Mouse (Mus musculus): ENCODE results near the gene Lingo1. TPM values are rescaled to one million over a fixed set of nuclear protein-coding genes. Genes with fewer than 3 reads are reported as not detected.

Gene Lingo1
- total and polyA plus RNA-seq, 2 experiments = under 0.01 to 0.27 TPM

DNA sequence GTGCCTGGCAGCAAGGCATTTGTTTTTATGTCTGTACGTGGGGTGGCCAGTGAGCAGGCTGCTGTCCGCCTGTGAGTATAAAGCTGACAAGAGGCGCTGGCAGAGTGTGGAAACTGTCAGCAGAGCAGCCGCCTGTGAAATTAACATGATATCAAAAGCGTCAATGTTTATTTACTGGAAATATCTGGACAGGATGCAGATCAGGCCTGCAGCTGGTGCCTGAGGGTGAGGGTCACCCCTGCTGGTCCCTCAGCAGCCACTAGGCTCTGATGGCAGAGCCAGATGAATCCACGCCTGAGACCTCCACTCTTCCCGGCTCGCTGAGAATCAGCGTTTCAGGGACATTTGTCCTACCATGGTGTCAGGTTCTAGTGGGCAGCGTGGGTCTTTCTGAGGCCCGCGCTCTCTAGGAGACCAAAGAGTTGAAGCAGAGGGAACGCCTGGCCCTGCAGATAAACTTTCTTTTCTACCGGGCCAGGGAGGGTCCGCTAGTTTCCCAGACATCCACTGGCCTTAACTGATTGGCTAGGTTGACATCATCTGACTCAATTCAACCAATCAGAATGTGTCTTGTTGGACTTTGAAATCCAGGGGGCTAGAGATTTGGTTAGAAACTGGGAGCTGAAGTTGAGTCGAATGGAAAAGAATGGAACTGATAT, 190.1 kb downstream of the Lingo1 start:
- 73% methylated on average over 16 of the region's 16 CpGs for WGBS
- Histone ChIP-seq H3K79me2 (ENCODE audit: control insufficient read depth, insufficient read depth, low read length) (no peaks in the 10 kb centered on the region), H3K4me1 (ENCODE audit: control insufficient read depth, insufficient read depth, low read length) (no peaks in the 10 kb centered on the region), H3K36me3 (ENCODE audit: control insufficient read depth, insufficient read depth, low read length) (no peaks in the 10 kb centered on the region), H3K27me3 (ENCODE audit: control insufficient read depth, insufficient read depth, low read length) (no peaks in the 10 kb centered on the region), H3K27ac (replicated peaks; ENCODE audit: insufficient read depth, low read depth, low read length) (no peak overlapping the region), H3K4me3 (ENCODE audit: insufficient read depth, low read depth, low read length) (no peak overlapping the region), H3K9ac (ENCODE audit: low read depth, low read length) (0 out of 2 replicates have a peak overlapping the region, but pooled peaks have one; percentile 2)
- DNase-seq (ENCODE audit: extremely low read depth, low read depth, low spot score) = no peak
- TF ChIP-seq CTCF (IDR thresholded peaks at IDR 0.05; ENCODE audit: low read depth, low read length) = no peak
- no peak for TF ChIP-seq POLR2A (IDR thresholded peaks at IDR 0.05; ENCODE audit: extremely low read depth, insufficient read depth, low read length)

DNA sequence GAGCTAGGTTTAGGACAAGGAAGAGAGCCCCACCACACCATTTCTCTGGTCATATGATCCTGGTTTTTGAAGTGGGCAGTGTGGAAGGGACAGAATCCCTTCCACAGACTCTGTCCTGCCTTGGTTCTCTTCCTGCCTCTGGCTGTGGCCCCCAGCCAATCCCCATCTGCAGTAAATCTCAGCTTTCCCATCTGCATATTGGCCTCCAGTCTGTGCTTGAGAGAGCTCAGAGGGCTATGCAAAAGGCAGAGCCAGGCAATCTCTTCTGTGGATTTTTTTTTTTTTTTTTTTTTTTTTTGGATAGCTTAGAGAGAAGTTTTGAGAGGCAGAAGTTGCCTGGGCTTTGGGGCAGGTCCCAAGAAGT, 190.8 kb downstream of the Lingo1 start:
- H3K27ac ChIP-seq (replicated peaks; ENCODE audit: insufficient read depth, low read depth, low read length) = no peak overlapping the region
- no peaks in the 10 kb centered on the region for H3K36me3 ChIP-seq (ENCODE audit: control insufficient read depth, insufficient read depth, low read length)
- no peak overlapping the region for H3K4me3 ChIP-seq (ENCODE audit: insufficient read depth, low read depth, low read length)
- no peak overlapping the region for H3K9ac ChIP-seq (ENCODE audit: low read depth, low read length)
- no peak for TF ChIP-seq POLR2A (IDR thresholded peaks at IDR 0.05; ENCODE audit: extremely low read depth, insufficient read depth, low read length)
- no peak for TF ChIP-seq CTCF (IDR thresholded peaks at IDR 0.05; ENCODE audit: low read depth, low read length)
- no peaks in the 10 kb centered on the region for H3K79me2 ChIP-seq (ENCODE audit: control insufficient read depth, insufficient read depth, low read length)
- DNase-seq (ENCODE audit: extremely low read depth, low read depth, low spot score) = no peak
- H3K27me3 ChIP-seq (ENCODE audit: control insufficient read depth, insufficient read depth, low read length) = no peaks in the 10 kb centered on the region
- no peaks in the 10 kb centered on the region for H3K4me1 ChIP-seq (ENCODE audit: control insufficient read depth, insufficient read depth, low read length)

DNA sequence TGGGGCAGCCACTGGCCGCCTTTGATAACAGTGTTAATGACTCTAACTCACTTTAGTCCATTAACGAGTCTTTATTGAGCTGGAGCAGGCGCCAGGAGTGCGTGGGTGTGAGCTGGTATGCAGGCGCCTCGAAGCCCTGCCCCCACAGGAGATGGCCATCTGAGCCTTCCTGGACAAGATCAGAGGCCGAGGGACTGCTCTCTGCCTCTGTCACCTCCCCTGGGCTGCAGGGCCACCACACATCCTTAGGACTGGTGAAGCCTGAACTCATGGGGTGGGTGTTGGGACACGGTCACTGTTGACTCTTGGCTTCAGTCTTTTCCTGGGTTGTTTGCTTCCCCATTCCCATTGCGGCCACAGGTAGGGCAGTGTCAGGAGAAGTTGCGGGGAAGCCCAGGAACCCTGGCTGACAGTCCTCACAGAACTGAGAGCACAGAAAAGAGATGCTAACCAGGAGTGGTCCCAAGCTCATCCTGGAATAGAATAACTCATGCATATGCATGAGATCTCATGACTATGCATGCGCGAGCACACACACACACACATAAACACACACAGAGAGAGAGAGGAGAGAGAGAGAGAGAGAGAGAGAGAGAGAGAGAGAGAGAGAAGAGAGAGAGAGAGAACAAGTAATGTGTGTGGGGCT, 191.3 kb downstream of the Lingo1 start:
- H3K27me3 ChIP-seq (ENCODE audit: control insufficient read depth, insufficient read depth, low read length) = no peaks in the 10 kb centered on the region
- H3K36me3 ChIP-seq (ENCODE audit: control insufficient read depth, insufficient read depth, low read length) = no peaks in the 10 kb centered on the region
- WGBS = 24% methylated on average over 12 of the region's 12 CpGs
- no peak overlapping the region for H3K4me3 ChIP-seq (ENCODE audit: insufficient read depth, low read depth, low read length)
- no peak for DNase-seq (ENCODE audit: extremely low read depth, low read depth, low spot score)
- no peak overlapping the region for H3K9ac ChIP-seq (ENCODE audit: low read depth, low read length)
- no peaks in the 10 kb centered on the region for H3K4me1 ChIP-seq (ENCODE audit: control insufficient read depth, insufficient read depth, low read length)
- H3K79me2 ChIP-seq (ENCODE audit: control insufficient read depth, insufficient read depth, low read length) = no peaks in the 10 kb centered on the region
- no peak for TF ChIP-seq POLR2A (IDR thresholded peaks at IDR 0.05; ENCODE audit: extremely low read depth, insufficient read depth, low read length)
- TF ChIP-seq CTCF (IDR thresholded peaks at IDR 0.05; ENCODE audit: low read depth, low read length) = no peak
- no peak overlapping the region for H3K27ac ChIP-seq (replicated peaks; ENCODE audit: insufficient read depth, low read depth, low read length)

DNA sequence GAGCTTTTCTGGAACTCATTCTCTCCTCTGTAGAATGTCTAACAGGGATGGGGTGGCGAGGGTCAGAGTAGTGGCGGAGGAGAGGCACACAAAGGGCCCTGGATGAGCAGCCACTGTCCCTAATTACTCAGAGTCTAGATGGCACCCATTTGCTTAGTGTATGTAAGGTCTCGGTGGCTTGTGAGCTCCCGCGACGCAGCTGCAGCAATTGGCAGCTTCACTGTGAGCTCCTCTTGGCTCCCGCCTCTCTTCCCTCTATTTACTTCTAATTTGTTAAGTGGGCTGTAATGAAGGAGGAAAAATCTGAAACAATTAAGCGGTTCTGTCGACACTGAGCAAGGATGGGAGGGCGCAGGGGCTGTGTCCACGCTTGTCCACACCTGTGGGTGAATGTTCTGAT, 195.6 kb downstream of the Lingo1 start:
- WGBS = 76% methylated on average over 11 of the region's 11 CpGs
- Histone ChIP-seq H3K9ac (ENCODE audit: low read depth, low read length) (no peak overlapping the region), H3K4me1 (ENCODE audit: control insufficient read depth, insufficient read depth, low read length) (no peaks in the 10 kb centered on the region), H3K79me2 (ENCODE audit: control insufficient read depth, insufficient read depth, low read length) (no peaks in the 10 kb centered on the region), H3K27me3 (ENCODE audit: control insufficient read depth, insufficient read depth, low read length) (no peaks in the 10 kb centered on the region), H3K4me3 (ENCODE audit: insufficient read depth, low read depth, low read length) (no peak overlapping the region), H3K27ac (replicated peaks; ENCODE audit: insufficient read depth, low read depth, low read length) (no peak overlapping the region), H3K36me3 (ENCODE audit: control insufficient read depth, insufficient read depth, low read length) (no peaks in the 10 kb centered on the region)
- no peak for DNase-seq (ENCODE audit: extremely low read depth, low read depth, low spot score)
- TF ChIP-seq CTCF (IDR thresholded peaks at IDR 0.05; ENCODE audit: low read depth, low read length) (no peak), POLR2A (IDR thresholded peaks at IDR 0.05; ENCODE audit: extremely low read depth, insufficient read depth, low read length) (no peak)

GRCm38 (mm10) chr9:56592639-56593038, 203.6 kb downstream of the Lingo1 start:
- DNase-seq (ENCODE audit: extremely low read depth, low read depth, low spot score) = no peak
- no peak overlapping the region for H3K4me3 ChIP-seq (ENCODE audit: insufficient read depth, low read depth, low read length)
- H3K27me3 ChIP-seq (ENCODE audit: control insufficient read depth, insufficient read depth, low read length) = no peaks in the 10 kb centered on the region
- H3K27ac ChIP-seq (replicated peaks; ENCODE audit: insufficient read depth, low read depth, low read length) = no peak overlapping the region
- TF ChIP-seq POLR2A (IDR thresholded peaks at IDR 0.05; ENCODE audit: extremely low read depth, insufficient read depth, low read length) (no peak), CTCF (IDR thresholded peaks at IDR 0.05; ENCODE audit: low read depth, low read length) (no peak)
- H3K79me2 ChIP-seq (ENCODE audit: control insufficient read depth, insufficient read depth, low read length) = no peaks in the 10 kb centered on the region
- 80% methylated on average over 7 of the region's 7 CpGs for WGBS
- H3K4me1 ChIP-seq (ENCODE audit: control insufficient read depth, insufficient read depth, low read length) = no peaks in the 10 kb centered on the region
- no peaks in the 10 kb centered on the region for H3K36me3 ChIP-seq (ENCODE audit: control insufficient read depth, insufficient read depth, low read length)
- H3K9ac ChIP-seq (ENCODE audit: low read depth, low read length) = no peak overlapping the region

- H3K4me1 ChIP-seq (ENCODE audit: control insufficient read depth, insufficient read depth, low read length) = no peaks in the 10 kb centered on the region
- no peak overlapping the region for H3K27ac ChIP-seq (replicated peaks; ENCODE audit: insufficient read depth, low read depth, low read length)
- H3K27me3 ChIP-seq (ENCODE audit: control insufficient read depth, insufficient read depth, low read length) = no peaks in the 10 kb centered on the region
- H3K79me2 ChIP-seq (ENCODE audit: control insufficient read depth, insufficient read depth, low read length) = no peaks in the 10 kb centered on the region
- H3K9ac ChIP-seq (ENCODE audit: low read depth, low read length) = no peak overlapping the region
- WGBS = 84% methylated on average over 8 of the region's 8 CpGs
- DNase-seq (ENCODE audit: extremely low read depth, low read depth, low spot score) = no peak
- no peak for TF ChIP-seq POLR2A (IDR thresholded peaks at IDR 0.05; ENCODE audit: extremely low read depth, insufficient read depth, low read length)
- TF ChIP-seq CTCF (IDR thresholded peaks at IDR 0.05; ENCODE audit: low read depth, low read length) = no peak
- H3K4me3 ChIP-seq (ENCODE audit: insufficient read depth, low read depth, low read length) = no peak overlapping the region
- H3K36me3 ChIP-seq (ENCODE audit: control insufficient read depth, insufficient read depth, low read length) = no peaks in the 10 kb centered on the region
Observed at GRCm38 (mm10) chr9:56591248-56591888, 204.9 kb downstream of the Lingo1 start.

Data from liver, adult 2 months (tissue).